Mouse (Mus musculus) neural tube, embryonic 13.5 days (tissue): ENCODE results near the gene Bcorl1. TPM values are rescaled to one million over a fixed set of nuclear protein-coding genes. Genes with fewer than 3 reads are reported as not detected.
A peak's percentile ranks its signal among the peaks of the same experiment; 100 is the strongest.

ENCODE experiments used
- ATAC-seq: fragments of 200-750 bp; cut with Nextera tagmentation; 2 replicates; pipeline ENCODE4 v1.8.0; 2017; ENCODE audit warnings: low read depth, mild to moderate bottlenecking, moderate TSS enrichment, moderate library complexity
- H3K27ac ChIP-seq: fragments of 300-500 bp; sonication (generic); replicated peaks from 2 replicates; pipeline ENCODE4 v1.5.1; 2015; ENCODE audit warnings: moderate library complexity, mild to moderate bottlenecking, inconsistent platforms
- H3K27me3 ChIP-seq: fragments of 300-500 bp; sonication (generic); 2 replicates; pipeline ENCODE4 v1.6.1; 2015; ENCODE audit warnings: mild to moderate bottlenecking, inconsistent platforms
- H3K36me3 ChIP-seq: fragments of 300-500 bp; sonication (generic); 2 replicates; pipeline ENCODE4 v1.6.1; 2015; ENCODE audit warnings: mild to moderate bottlenecking, inconsistent platforms
- H3K4me1 ChIP-seq: fragments of 300-500 bp; sonication (generic); replicated peaks from 2 replicates; pipeline ENCODE4 v1.6.1; 2015; ENCODE audit warnings: inconsistent platforms
- H3K4me2 ChIP-seq: fragments of 300-500 bp; sonication (generic); 2 replicates; pipeline ENCODE4 v1.6.1; 2015; ENCODE audit warnings: inconsistent platforms, mild to moderate bottlenecking, moderate library complexity
- H3K4me3 ChIP-seq: fragments of 300-500 bp; sonication (generic); 2 replicates; pipeline ENCODE4 v1.5.1; 2015; ENCODE audit warnings: mild to moderate bottlenecking, inconsistent platforms
- H3K9ac ChIP-seq: fragments of 300-500 bp; sonication (generic); 2 replicates; pipeline ENCODE4 v1.6.1; 2015; ENCODE audit warnings: moderate library complexity, mild to moderate bottlenecking, inconsistent platforms
- H3K9me3 ChIP-seq: fragments of 300-500 bp; sonication (generic); 2 replicates; pipeline ENCODE4 v1.6.1; 2016; ENCODE audit warnings: inconsistent platforms
- WGBS: fragments of 180-500 bp; shearing (Covaris S2); methylation state at CpG from one replicate; pipeline ENCODE4 v1.1.7; 2015; 5-methylcytosine and 5-hydroxymethylcytosine counted together
- polyA plus RNA-seq: library from polyadenylated mRNA; unstranded; fragments of >200 nt; fragmentation: Nextera tagmentation; extraction: Ambion mirVana; gene quantifications from 2 replicates; pipeline ENCODE4 v1.2.1, GENCODE M21; 2015

Bcorl1 gene
- polyA plus RNA-seq, 1 experiment from 2014 or later: 5.8 TPM

DNA sequence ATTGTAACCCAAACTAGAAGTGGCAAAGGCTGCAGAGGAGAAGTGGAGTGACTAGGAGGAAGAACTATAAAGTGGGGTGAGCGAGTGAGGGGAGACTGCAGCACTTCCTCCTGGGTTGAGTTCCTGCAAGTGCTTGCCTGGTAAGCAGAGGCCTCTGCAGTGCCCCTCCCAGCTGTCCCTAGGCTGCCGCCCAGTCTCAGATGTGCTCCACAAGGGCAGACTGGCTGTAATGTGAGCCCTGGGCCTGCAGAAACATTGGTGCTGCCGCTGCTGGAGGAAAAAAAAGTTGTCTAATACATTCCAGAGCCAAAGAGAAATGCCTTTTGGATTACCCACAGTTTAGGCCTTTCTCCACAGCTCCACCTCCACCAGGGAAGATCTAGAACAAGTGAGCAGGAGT lies 64.0 kb downstream of the Bcorl1 start:
- no peak overlapping the region for H3K4me2 ChIP-seq
- no peaks in the 10 kb centered on the region for H3K9me3 ChIP-seq
- H3K9ac ChIP-seq: no peak overlapping the region
- WGBS: 51% methylated on average over 3 of the region's 3 CpGs
- H3K36me3 ChIP-seq: peaks cover 47% of the 10 kb centered on the region
- ATAC-seq: no peak
- H3K4me3 ChIP-seq: no peak overlapping the region
- no peak overlapping the region for H3K27ac ChIP-seq
- H3K27me3 ChIP-seq: no peaks in the 10 kb centered on the region
- H3K4me1 ChIP-seq: no peaks in the 10 kb centered on the region

DNA sequence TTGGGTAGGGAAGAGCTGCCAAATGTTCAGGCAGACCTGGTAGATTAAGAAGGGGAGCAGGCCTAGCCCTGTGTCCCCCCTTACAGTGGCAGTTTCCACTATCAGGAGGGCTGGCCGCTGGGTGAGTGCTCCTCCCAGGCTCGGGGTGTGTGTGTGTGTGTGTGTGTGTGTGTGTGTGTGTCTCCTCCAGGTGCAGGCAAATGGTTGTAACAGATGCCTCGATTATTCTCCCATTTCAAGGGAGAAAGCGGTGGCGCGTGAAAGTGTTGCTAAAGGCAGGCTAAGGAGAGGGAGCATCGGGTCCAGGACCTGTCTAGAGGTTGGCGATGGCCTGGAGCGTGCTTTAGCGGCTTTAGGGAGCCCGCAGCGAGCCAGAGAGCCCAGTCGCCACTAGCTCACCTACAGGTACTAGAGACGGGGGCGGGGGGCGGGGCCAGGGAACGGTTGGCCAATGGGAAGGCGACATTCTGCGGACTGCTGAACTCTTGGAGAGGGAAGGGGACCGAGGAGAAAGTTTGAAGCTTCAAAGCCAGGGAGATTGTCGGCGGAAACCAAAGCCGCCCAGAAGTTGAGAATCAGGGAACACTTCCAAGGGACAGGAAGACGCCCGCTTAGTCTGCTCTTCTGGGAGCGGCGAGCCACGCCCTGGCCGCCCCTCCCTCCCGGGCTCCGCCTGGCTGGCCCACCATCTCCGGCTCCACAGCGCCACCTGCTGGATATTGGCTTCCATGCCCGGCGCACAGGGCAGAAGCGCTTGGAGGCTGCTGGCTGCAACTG lies 68.6 kb downstream of the Bcorl1 start:
- Histone ChIP-seq H3K27me3 (no peaks in the 10 kb centered on the region), H3K27ac (no peak overlapping the region), H3K4me1 (no peaks in the 10 kb centered on the region), H3K36me3 (peaks cover 8% of the 10 kb centered on the region; the same call in 1 of the 2 replicates), H3K9ac (no peak overlapping the region), H3K9me3 (no peaks in the 10 kb centered on the region), H3K4me3 (peak overlapping the region; percentile 41), H3K4me2 (peak overlapping the region; percentile 52)
- 14% methylated on average over 36 of the region's 36 CpGs for WGBS
- peak; percentile 93 for ATAC-seq

DNA sequence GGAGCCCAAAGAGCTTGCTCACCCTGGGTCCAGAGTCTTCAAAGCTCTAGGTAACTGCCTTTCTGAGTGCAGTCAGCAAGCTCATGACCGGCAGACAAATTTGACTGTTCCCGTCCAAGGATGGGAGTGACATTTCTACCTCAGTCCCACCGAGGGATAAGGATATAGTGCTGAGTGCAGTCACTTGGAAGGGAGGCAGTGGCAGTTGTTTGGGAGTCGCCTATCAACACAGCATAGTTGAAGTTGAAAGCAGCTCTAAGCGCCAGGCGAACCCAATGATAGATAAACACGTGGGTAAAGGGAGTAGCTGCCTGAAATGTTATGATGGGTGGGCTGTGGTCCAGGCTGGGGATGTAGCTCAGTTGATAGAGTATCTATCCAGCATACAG lies 69.2 kb downstream of the Bcorl1 start:
- H3K4me3 ChIP-seq: peak overlapping the region; percentile 41; the same call in 1 of the 2 replicates

DNA sequence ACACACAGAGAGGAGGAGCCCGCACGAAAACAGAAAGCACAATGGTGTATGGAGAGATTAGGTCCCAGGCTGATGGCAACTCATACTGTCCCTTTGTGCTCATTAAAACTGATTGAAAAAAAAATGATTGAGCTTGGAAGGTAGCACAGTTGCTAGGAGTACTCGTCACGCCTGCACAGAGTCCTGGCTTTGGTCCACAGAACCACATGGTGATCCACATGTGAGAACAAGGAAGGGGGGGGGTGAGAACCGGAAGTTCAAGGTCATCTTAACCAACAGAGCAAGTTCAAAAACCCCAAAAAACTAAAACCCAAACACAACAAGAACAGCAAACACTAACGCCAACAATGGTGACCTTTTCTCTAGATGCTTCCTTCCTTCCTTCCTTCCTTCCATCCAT lies 71.5 kb downstream of the Bcorl1 start:
- Histone ChIP-seq H3K4me1 (no peaks in the 10 kb centered on the region), H3K4me2 (no peak overlapping the region), H3K9me3 (no peaks in the 10 kb centered on the region), H3K4me3 (no peak overlapping the region), H3K27me3 (no peaks in the 10 kb centered on the region), H3K27ac (no peak overlapping the region), H3K36me3 (no peaks in the 10 kb centered on the region), H3K9ac (no peak overlapping the region)
- ATAC-seq: no peak
- 80% methylated on average over 6 of the region's 6 CpGs for WGBS

More for the DNA sequence above, 69.2 kb downstream of the Bcorl1 start:
- H3K4me2 ChIP-seq: peak overlapping the region; percentile 52; the same call in 1 of the 2 replicates
- 22% methylated on average over 7 of the region's 7 CpGs for WGBS
- ATAC-seq: peak; percentile 52; the same call in 1 of the 2 replicates
- H3K27me3 ChIP-seq: no peaks in the 10 kb centered on the region
- no peaks in the 10 kb centered on the region for H3K9me3 ChIP-seq
- H3K36me3 ChIP-seq: peaks cover 7% of the 10 kb centered on the region; the same call in 1 of the 2 replicates
- H3K4me1 ChIP-seq: no peaks in the 10 kb centered on the region
- H3K27ac ChIP-seq: no peak overlapping the region
- no peak overlapping the region for H3K9ac ChIP-seq

DNA sequence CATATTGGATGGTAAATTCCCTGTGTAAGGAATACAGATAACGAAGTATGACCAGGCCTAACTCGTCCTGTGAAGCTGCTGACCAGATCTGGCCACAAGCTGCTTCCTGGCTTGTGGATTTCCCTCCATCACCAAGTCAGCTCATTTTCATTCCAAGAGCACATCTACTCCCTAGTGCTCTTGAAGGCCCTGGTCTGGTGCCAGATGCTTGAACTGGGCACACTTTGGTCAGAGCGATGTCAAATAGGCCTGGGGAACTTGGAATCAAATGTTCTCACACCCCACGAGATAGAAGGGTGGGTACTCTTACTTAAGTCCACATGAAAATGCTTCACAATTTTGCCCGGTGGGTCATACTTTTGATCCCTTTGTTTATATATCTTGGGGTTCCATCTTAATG lies 73.1 kb downstream of the Bcorl1 start:
- no peaks in the 10 kb centered on the region for H3K27me3 ChIP-seq
- H3K4me1 ChIP-seq: no peaks in the 10 kb centered on the region
- no peak overlapping the region for H3K27ac ChIP-seq
- H3K36me3 ChIP-seq: no peaks in the 10 kb centered on the region
- WGBS: 84% methylated on average over 5 of the region's 5 CpGs
- no peaks in the 10 kb centered on the region for H3K9me3 ChIP-seq
- no peak overlapping the region for H3K9ac ChIP-seq
- no peak overlapping the region for H3K4me3 ChIP-seq
- no peak overlapping the region for H3K4me2 ChIP-seq
- ATAC-seq: no peak

DNA sequence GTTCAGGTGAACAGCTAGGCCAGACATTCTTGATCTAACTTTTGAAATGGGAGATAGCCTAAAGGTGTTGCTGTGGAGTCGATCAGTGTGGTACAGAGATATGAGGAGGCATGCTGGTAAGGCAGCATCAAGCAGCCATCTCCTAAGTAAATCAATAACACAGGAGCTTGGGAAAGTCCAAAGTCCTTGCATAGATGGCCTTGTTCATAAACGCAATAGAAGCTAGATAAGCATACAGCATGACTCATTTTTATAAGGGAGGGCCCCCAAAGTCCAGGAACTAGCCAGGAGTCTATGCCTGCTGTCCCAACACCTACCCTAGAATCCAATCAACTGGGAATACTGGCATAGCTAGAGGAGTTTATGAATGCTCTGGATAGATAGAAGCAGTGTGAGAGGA lies 77.3 kb downstream of the Bcorl1 start:
- H3K27ac ChIP-seq: no peak overlapping the region
- H3K4me2 ChIP-seq: no peak overlapping the region
- no peaks in the 10 kb centered on the region for H3K9me3 ChIP-seq
- ATAC-seq: no peak
- no peaks in the 10 kb centered on the region for H3K27me3 ChIP-seq
- WGBS: 85% methylated on average over 2 of the region's 2 CpGs
- no peak overlapping the region for H3K9ac ChIP-seq
- H3K4me3 ChIP-seq: no peak overlapping the region
- H3K36me3 ChIP-seq: no peaks in the 10 kb centered on the region
- no peaks in the 10 kb centered on the region for H3K4me1 ChIP-seq

DNA sequence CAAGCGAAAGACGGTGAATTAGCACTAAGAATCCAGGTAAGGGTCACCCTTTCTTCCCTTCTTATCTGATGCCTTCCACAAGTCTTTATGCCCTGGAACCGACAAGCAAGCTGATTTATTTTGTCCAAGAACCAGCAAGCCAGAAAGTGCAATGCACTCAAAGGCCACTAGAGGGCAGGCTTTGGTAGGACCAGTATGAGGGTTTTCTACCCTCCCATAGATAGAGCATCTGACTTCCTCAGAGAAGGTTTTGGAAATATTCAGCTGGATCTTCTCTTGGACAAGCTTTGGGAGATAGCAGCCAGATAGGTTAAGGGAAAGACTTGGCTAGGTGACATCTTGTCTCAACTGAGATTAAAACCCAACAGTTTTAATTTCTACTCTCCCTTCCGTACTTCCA lies 81.8 kb downstream of the Bcorl1 start:
- ATAC-seq: no peak
- WGBS: 34% methylated on average over 4 of the region's 4 CpGs
- Histone ChIP-seq H3K27me3 (no peaks in the 10 kb centered on the region), H3K27ac (no peak overlapping the region), H3K4me1 (no peaks in the 10 kb centered on the region), H3K4me3 (no peak overlapping the region), H3K4me2 (no peak overlapping the region), H3K9ac (no peak overlapping the region), H3K9me3 (no peaks in the 10 kb centered on the region), H3K36me3 (no peaks in the 10 kb centered on the region)

DNA sequence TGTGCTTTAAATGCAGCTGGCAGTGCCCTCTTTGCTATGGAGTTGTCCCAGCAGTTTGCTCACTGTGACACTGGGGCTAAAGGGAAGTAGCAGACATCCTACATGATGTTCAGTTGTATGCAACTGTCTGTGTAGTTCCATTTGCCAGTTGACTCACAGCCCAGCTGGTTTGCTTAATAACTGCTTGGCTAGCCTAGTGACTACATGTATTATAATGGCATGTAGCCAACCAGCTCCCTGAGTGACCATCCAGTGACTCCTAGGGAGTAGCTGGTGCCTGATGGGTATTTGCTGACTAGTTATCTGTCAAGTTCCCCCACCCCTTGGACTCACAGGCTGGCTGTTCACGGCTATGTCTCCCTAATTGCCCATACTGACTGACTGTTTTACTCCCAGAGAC lies 82.5 kb downstream of the Bcorl1 start:
- Histone ChIP-seq H3K27me3 (no peaks in the 10 kb centered on the region), H3K9me3 (no peaks in the 10 kb centered on the region), H3K36me3 (no peaks in the 10 kb centered on the region), H3K4me2 (no peak overlapping the region), H3K4me1 (no peaks in the 10 kb centered on the region), H3K27ac (no peak overlapping the region), H3K4me3 (no peak overlapping the region), H3K9ac (no peak overlapping the region)
- 77% methylated on average over 1 of the region's 1 CpGs for WGBS
- ATAC-seq: no peak

DNA sequence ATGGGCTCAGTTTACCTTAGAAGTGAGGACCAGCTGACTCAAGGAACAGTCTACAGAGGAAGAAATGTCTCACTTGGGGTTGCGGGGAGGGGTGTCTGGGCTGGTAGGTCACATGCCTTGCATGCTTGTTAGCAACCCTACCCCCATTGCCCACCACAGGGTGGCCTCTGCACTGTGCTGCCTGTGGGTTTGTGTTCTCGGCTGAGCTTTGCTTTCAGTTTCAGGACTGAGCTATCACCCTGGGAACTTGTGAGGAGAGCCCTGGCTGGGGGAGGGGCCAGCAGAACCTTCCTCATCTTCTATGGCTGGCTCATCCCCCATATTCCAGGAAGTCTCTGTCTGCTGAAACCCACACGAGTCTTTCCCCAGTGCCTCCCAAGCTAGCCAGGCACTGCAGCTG lies 83.4 kb downstream of the Bcorl1 start:
- no peak for ATAC-seq

DNA sequence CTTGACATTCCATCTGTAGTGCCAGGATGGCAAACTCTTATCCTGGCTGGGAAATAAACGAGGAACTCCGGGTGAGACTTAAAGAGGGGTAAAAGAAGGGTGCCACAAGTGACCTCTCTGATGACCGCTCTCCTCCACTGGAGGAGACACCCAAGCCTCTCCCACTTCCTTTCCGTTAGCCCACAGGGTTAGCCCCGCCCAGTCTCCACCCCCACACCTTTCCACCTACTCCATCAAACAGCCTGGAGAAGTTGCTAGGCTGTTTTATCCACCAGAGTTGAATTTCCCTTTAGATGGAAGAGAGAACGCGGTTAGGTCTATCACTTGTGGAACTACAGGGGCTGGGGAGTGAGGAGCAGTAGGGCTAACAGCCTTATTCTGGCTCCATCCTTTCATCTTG lies 84.1 kb downstream of the Bcorl1 start:
- WGBS: 79% methylated on average over 7 of the region's 7 CpGs
- Histone ChIP-seq H3K36me3 (no peaks in the 10 kb centered on the region), H3K9me3 (no peaks in the 10 kb centered on the region), H3K27ac (no peak overlapping the region), H3K27me3 (no peaks in the 10 kb centered on the region), H3K4me2 (no peak overlapping the region), H3K4me1 (no peaks in the 10 kb centered on the region), H3K9ac (no peak overlapping the region), H3K4me3 (no peak overlapping the region)
- ATAC-seq: no peak

More for the DNA sequence above, 83.4 kb downstream of the Bcorl1 start:
- no peaks in the 10 kb centered on the region for H3K4me1 ChIP-seq
- H3K36me3 ChIP-seq: no peaks in the 10 kb centered on the region
- WGBS: 52% methylated on average over 3 of the region's 3 CpGs
- H3K9ac ChIP-seq: no peak overlapping the region
- H3K27me3 ChIP-seq: no peaks in the 10 kb centered on the region
- H3K4me2 ChIP-seq: no peak overlapping the region
- H3K9me3 ChIP-seq: no peaks in the 10 kb centered on the region
- no peak overlapping the region for H3K27ac ChIP-seq
- H3K4me3 ChIP-seq: no peak overlapping the region

DNA sequence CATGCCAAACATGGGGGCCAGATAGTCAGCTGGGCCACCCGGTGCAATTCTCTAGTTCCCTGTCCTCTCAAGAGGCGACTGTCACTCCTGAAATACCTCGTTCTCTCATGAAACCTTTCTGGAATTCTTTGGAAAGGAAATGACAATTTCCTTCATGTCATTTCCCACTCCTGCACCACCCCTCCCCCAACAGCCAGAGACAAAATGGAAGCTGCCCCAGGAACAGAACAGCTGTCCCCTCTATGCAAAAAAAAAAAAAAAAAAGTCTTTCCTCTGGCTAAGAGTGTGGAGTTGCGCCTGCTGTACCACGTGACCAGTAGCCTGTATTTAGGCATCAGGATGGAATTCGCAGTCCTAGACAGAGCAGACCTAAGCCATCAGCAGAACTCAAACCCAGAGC lies 87.1 kb downstream of the Bcorl1 start:
- Histone ChIP-seq H3K4me3 (no peak overlapping the region), H3K9me3 (no peaks in the 10 kb centered on the region), H3K4me2 (no peak overlapping the region), H3K9ac (no peak overlapping the region), H3K27ac (no peak overlapping the region), H3K4me1 (no peaks in the 10 kb centered on the region), H3K36me3 (no peaks in the 10 kb centered on the region), H3K27me3 (no peaks in the 10 kb centered on the region)
- no peak for ATAC-seq
- 85% methylated on average over 6 of the region's 6 CpGs for WGBS

DNA sequence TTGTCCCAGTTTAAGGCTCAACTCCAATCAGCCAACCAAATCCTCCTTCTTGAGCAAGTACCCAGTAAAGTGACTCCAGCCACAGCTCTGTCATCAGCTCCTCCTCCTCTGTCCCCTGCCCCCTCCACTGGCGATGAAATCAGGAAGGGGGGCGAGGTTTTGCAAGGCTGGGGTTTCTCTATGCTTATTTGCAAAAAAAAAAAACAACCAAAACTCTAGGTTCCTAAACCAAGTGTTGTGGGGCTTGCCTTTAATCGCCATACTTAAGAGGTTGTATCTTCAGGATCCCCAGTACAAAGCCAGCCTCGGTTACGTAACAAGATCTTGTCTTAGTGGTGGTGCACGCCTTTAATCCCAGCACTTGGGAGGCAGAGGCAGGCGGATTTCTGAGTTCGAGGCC lies 87.5 kb downstream of the Bcorl1 start:
- Histone ChIP-seq H3K27ac (no peak overlapping the region), H3K4me1 (no peaks in the 10 kb centered on the region), H3K27me3 (no peaks in the 10 kb centered on the region), H3K9me3 (no peaks in the 10 kb centered on the region), H3K36me3 (no peaks in the 10 kb centered on the region), H3K4me2 (no peak overlapping the region), H3K9ac (no peak overlapping the region), H3K4me3 (no peak overlapping the region)
- WGBS: 86% methylated on average over 8 of the region's 8 CpGs
- no peak for ATAC-seq

DNA sequence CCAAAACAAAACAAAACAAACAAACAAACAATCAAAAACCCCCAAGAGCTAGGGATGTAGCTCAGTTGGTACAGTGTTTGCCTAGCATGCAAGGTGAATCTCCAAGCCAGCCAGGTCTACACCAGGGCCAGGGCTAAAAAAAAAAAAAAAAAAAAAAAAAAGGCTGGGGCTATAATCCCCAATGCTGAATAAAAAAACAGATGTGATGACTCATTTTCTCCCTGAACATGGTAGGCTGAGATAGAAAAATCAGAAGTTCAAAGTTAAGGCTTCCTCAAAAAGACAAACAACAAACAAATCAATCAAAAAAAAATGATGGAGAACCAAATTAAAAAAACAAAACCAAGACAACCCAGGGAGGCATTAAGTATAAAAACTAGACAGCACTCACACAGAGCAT lies 87.9 kb downstream of the Bcorl1 start:
- no peak overlapping the region for H3K4me3 ChIP-seq
- H3K4me1 ChIP-seq: no peaks in the 10 kb centered on the region
- no peak overlapping the region for H3K9ac ChIP-seq
- H3K27me3 ChIP-seq: no peaks in the 10 kb centered on the region
- H3K4me2 ChIP-seq: no peak overlapping the region
- ATAC-seq: no peak
- no peaks in the 10 kb centered on the region for H3K36me3 ChIP-seq
- no peaks in the 10 kb centered on the region for H3K9me3 ChIP-seq
- H3K27ac ChIP-seq: no peak overlapping the region
